Mouse (Mus musculus) activated CD4-positive, CD25-positive, alpha-beta regulatory T cell (primary cell): ENCODE results near the gene Vmn1r21. TPM values are rescaled to one million over a fixed set of nuclear protein-coding genes. Genes with fewer than 3 reads are reported as not detected.

Source experiments
- polyA plus RNA-seq, 2 experiments: library from polyadenylated mRNA; unstranded; fragments of 100-300 nt; shearing (Covaris generic); gene quantifications; one replicate each; pipeline ENCODE4 v1.2.1; 2017

Gene Vmn1r21
- polyA plus RNA-seq: not detected

DNA sequence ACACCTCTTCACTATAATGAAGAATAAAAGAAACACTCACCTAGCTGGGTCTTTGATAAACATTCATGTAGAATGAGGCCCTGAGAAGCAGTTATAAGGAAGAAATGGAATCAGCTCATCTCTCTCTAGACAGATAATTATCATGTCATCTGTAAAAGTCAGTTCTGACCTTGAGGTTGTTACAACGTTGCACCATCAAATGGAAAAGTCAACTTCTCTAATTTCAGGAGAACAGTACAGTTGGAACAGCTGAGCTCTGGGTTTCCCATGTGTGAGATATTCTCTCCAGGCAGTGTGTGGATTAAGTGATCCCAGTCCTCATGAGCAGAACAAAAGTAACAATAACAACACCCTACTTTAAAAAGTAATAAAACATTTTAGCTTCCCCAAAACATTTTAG lies at the start of gene Vmn1r21:
Gene Vmn1r21 (minus strand): TSS at position 58 of the 400 bp plus-strand sequence.

DNA sequence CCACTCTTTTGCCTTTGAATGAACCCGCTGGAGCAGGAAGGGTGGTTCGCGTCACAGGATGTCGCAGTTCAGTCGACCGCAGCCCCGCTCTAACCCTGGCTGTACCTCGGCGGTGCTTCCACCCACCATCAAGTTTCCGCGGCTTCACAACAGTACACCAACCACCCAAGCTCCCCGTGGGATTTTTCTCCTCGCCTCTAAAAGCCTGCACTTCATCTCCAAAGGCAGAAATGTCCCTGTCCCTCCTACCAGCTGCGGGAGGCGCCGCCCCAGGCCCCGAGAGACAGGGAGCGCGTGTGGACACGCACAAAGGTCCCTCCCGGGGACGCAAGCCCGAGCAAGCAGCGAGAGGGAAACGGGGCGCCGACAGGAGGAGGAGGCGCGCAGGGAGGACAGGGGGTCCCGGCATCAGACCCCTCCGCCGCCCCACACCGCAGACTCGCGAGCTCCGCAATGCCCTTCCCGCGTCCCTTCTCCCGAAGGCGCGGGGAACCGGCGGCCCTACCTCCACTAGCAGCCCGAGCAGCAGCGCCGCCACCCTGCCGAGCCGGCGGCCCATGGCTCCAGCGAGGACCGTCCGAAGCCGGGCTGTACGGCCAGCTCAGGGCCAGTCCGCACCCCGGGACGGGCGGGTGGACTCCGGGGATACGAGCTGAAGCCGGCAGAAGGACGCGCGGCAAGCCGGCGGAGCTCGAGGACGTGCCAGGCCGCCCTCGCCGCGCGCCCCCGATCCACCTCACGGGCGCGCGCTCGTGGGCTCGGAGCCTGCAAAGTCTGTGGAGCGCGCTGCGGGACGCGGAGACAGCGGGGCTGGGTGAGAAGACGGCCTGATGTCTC lies 25.5 kb downstream of the Vmn1r21 start, which contains the start of gene Vopp1:
Gene Vopp1 (minus strand): TSS at position 738 of the 837 bp plus-strand sequence.

Other genes with a start within 250 kb of the Vmn1r21 start
- 1 to 10 TPM; 4.8 to 6.5 TPM for gene Pyurf, start 158.3 kb downstream of the Vmn1r21 start, polyA plus RNA-seq
- 10 to 100 TPM in 1 of 2 experiments, 1 to 10 TPM in 1; 9.4 to 10.8 TPM for gene Lancl2, start 147.8 kb downstream of the Vmn1r21 start, polyA plus RNA-seq
- 10 to 100 TPM; 17.0 to 20.3 TPM for gene Vopp1, start 25.2 kb downstream of the Vmn1r21 start, polyA plus RNA-seq
- under 1 TPM in 1 of 2 experiments, not detected in 1; 0.11 TPM for gene Vmn1r22, start 57.7 kb upstream of the Vmn1r21 start, polyA plus RNA-seq
- gene Vmn1r23, start 76.5 kb upstream of the Vmn1r21 start, polyA plus RNA-seq: not detected
- not detected for gene Vmn1r24, start 111.2 kb upstream of the Vmn1r21 start, polyA plus RNA-seq
- gene Vmn1r25, start 130.5 kb upstream of the Vmn1r21 start, polyA plus RNA-seq: under 1 TPM in 1 of 2 experiments, not detected in 1; 0.42 TPM
- not detected for gene Vmn1r26, start 164.8 kb upstream of the Vmn1r21 start, polyA plus RNA-seq